Mouse (Mus musculus) embryo, embryonic 11 days (tissue): Measurements from ENCODE around the gene Psrc1.

ENCODE experiments used
- DNase-seq: peaks from one replicate; pipeline ENCODE4 v3.0.0-alpha.2; 2015

Psrc1 gene

DNA sequence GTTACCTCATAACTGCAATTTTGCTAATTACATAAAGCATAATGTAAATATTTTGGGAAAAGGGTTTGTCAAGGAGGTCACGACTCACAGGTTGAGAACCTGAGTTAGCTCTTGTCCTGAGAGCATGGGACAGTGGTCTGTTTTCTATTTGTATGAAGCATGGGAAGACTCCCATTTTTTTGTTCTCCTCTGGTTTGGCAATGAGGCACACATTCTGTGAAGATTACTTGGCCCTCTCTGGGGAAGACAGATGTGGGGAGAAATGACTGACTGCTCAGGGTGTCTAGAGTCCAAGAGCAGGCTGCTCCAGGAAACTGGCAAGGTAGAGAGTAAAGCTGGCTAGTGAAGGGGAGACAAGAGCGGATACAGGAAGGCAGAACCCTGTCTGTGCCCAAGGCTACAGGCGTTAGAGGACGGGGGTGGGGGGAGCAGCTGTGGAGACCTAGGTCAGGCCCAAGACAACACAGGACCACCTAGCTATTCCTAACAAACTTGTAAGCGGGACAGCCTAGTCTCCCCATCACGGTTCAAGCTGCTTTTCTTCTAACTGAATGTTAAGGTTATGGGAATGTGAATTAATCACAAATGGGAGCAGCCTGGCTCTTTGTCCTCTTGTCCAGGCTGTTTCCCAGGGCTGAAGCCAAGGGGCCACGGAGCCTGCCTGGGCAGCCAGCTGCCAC lies 41.4 kb downstream of the Psrc1 start:
- DNase-seq: peak; percentile 25

GRCm38 (mm10) chr3:108425624-108426018 lies 42.0 kb downstream of the Psrc1 start:
- DNase-seq: no peak

DNA sequence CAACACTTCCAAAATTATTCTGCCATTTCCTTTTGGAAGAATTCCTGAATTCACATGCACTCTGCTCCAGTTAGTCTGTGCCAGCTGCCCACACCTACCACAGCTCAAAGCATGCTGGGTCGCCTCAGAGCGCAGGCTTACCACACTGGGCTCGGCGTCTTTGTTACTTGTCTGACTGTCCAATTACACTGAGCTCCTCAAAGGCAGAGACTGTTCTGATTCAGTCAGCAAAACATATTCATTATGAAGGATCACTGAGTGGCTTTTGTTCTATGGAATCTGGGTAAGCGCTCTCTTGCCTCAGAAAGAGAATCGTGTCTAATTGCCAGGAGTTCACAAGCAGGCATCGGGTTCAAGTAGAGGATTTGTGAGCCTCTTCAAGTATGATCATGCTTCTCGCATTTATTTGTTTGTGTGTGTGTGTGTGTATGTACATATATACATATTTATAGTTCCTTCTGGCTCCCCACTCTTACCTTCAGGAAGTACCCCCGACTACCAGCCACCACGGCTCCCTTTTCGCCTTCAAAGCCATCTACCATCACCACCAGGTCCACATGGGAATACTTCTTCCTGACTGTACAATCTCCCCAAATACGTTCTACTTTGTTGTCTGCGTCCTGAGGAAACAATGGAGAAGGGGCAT lies 49.0 kb downstream of the Psrc1 start:
- peak; percentile 57 for DNase-seq

DNA sequence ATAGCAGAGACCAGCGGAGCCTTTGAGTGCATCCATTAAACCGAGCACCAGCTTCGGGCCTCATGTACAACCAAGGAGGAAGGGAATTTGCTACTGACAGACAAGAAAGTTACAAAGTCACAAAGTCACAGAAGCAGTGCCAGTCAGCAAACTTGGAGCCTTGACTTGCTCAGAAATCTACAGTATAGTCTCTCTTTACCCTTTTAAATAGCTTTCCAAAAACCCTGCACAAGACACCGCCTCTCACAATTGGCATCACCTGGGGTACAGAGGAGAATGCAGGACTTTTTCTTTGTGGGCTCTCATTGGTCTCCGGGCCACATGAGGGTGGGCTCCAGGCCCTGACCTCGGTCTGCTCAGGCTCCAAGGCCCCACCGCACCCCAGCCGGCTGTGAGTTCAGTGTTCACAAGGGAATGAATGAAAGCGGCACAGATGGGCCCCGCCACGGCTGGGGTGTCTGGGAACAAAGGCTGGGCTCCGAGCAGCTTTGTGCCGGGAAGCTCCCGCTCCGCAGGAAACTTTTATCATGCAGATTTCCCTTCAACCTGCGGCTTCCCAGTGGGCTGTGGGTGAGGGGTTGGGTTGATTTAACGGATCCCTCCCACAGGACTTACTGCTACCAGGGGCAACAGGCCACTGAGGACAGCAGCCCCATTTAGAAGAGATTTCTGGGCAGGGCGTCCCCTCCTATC lies 49.7 kb downstream of the Psrc1 start:
- peak; percentile 90 for DNase-seq

DNA sequence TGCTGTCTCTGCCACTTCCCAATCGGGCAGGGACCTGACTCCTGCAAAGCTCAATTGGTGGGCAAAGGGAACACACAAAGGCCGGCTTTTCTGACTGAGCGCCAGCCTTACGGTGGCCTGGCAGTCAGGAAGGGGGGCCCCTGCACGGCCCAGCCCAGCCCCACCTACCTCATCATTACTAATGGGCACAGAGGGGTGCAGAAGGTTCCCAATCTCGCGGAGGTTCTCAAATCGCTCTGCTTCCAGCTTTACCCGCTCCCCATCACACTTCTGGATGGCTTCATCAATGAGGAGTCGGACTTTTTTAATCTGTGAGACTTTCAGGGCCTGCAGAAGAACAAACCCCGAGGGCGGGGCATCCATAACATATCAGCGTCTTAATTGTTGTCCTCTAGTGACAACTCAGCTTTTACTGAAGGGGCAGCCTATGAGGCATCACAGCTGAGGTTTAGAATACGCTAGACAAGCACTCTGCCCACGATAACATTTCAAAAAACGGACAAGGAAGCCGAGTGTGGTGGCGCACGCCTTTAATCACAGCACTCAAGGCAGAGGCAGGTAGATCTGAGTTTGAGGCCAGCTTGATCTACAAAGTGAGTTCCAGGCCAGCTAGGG lies 50.3 kb downstream of the Psrc1 start:
- no peak for DNase-seq

DNA sequence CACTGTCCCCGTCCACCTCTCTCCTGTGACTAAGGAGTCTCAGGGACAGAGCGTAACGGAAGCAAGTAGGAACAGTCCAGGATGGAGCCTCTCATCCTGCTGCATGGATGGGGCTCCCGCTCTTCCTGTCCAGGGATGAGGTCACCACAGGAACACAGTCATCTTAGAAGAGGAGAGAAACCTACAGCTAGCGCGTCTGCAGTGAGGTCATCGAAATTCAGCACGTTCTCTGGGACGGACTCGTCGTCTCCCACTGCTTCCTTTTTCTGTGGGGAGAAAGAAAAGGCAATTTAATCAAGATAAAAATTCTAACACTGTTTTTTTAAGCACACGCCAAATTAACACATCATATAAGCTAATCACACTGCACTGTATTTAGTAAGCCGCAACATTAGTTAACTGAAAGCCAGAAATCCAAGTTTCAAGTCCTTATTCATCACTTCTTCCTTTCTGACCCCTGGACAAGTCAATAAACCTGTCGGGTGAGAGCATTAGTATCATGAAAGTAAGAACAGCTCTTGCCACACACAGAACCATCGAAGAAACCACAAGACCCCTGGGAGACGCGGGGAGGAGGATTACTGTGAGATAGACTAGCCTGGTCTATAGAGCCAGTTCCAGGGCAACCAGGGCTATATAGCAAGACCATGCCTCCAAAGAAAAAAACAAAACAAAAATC lies 52.2 kb downstream of the Psrc1 start:
- no peak for DNase-seq

- DNase-seq: no peak
Measured at GRCm38 (mm10) chr3:108436380-108436714, 52.7 kb downstream of the Psrc1 start.
